Mouse (Mus musculus): ENCODE measurements around the gene Sh3d21. TPM values are rescaled to one million over a fixed set of nuclear protein-coding genes. Genes with fewer than 3 reads are reported as not detected.

Gene Sh3d21
- 0.25 and 0.32 TPM in 2 replicates for total RNA-seq (2023)

DNA sequence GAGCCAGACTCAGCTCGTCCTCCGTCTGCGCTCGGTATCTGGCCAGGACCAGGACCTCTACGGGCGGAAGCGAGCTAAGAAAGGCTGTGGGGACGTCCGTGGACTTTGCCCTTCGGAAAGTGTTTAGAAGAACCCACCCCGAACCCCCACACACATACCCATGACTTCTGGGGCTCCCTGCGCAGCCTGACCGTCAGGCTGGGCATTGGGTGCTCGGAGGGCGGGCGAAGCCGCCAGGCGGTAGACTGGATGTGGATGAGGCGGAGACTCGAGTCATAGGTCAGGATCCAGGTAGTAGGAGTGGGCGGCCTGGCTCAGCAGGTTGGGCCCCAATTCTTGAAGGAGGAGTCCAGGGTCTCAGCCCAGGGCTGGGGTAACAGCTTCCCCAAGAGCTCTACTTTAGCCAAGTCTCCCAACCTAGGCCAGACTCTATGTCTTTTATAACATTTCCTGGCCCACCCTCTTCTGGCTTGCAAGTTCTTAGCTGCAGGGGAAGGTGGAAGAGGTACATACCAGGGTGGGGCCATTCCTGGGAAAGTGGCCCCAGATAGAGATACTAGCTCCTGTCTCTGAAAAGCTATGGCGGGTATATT, at the start of gene Sh3d21:
Gene Sh3d21, minus strand, starts transcription at position 425 of the 593 bp plus-strand sequence.

DNA sequence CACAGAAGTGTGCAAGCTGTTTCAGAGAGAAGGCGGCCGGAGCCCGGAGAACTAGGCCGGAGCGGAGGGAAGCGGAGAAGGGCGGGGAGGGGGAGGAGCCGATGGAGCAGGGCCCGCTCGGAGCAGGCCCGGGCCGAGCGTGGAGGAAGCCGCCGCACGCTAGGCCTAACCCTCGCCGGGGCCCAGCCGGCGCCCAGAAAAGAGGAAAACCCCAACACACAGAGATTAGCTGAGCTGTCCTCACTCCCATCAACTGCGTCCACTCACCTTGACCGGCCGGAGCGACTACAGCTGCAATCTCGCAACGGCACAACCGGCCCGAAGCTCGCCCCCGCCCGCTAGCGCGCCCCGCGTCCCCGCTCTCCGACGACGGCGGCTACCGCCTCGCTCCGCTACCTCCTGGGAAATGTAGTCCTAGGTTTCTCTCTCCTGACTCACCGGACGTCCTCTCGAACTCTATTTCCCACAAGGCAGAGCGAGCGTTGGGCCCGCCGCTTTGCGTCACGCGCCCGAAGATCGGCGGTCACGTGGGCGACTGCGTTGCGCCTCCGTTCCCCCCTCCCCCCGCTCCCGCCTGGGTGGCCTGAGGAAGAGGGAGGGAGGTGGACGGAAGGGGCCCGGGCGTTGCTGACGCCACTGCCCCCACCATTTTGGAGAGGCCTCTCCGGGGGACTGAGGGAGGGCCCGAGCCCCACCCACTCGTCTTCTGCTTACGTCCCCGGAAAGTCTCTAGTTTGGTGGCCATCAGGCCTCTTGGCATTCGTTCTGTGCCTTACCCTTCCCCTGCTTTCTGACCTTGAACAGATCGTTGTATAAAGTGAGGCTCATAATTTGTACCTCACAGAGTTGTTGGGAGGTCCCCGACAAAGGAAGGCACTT, 39.3 kb upstream of the Sh3d21 start, which contains the start of gene Thrap3:
Gene Thrap3, minus strand, starts transcription at position 458 of the 879 bp plus-strand sequence.

DNA sequence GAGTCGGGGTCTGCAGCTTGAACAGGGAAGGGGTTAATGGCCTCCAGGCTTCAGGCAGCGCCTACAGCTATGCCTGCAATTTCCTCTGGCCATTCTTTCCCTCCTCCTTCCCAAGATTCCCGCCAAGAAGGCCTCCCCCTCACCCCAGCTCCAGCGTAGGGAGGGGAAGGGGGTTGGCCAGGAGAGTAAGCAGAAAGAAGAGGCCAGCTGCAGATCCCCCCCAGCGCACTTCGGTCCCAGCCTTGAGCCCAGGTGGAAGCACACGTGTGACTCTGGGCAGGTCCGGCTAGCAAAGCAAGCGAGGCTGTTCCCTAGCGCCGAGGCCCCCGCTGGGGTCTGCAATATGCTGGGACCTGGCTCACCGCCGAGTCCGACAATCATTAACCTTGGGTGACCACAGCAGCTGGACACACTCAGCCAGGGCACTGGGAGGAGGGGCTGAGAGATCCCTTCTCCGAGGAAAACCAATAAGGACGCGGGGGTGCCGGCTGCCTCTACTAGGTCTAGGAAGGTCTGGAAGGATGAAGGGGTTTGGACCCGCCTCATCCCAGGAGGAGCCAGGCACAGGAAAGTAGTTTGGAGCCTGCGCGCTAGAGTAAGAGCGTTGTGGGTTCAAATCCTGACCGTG, 15.6 kb downstream of the Sh3d21 start, which contains the start of gene Eva1b:
Gene Eva1b, plus strand, starts transcription at position 212 of the 628 bp plus-strand sequence.

DNA sequence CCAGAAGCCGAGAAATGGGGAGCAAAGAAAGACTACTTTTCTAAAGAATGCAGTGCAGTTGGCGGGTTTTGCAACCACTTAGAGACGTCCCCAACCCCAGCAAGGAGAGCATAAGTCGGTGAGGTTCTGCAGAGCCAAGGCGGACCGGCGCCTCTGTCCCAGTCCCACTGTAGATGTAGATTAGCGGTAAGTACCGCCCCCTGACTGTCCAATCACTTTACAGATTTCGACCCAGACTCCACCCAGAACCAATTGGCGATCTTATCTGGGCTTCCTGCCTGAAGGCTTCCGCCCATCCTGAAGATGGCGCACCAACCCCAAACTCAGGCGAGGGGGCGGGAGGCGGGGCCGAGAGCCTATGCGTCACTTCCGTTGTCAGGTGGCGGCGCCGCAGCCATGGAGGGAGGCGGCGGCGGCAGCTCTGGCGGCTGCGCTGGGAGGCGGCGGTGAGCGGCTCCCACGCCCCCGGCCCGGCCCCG, 59.7 kb downstream of the Sh3d21 start, which contains the start of gene Stk40:
Gene Stk40, plus strand, starts transcription at position 368 of the 479 bp plus-strand sequence.

Other genes starting within 250 kb of the Sh3d21 start
- 1,343 and 1,506 TPM in 2 replicates for gene Csf3r, start 138.9 kb downstream of the Sh3d21 start, total RNA-seq (2023)
- gene Mrps15, start 116.6 kb downstream of the Sh3d21 start, total RNA-seq (2023), result 28.3 and 32.3 TPM in 2 replicates
- gene Oscp1, start 104.9 kb downstream of the Sh3d21 start, total RNA-seq (2023), result 6.8 and 9.2 TPM in 2 replicates
- gene Lsm10, start 66.9 kb downstream of the Sh3d21 start, total RNA-seq (2023), result 27.3 and 33.1 TPM in 2 replicates
- gene Stk40, start 59.5 kb downstream of the Sh3d21 start, total RNA-seq (2023), result 95.9 and 138 TPM in 2 replicates
- gene Eva1b, start 15.7 kb downstream of the Sh3d21 start, total RNA-seq (2023), result 1.8 and 2.6 TPM in 2 replicates
- 271 and 365 TPM in 2 replicates for gene Thrap3, start 39.3 kb upstream of the Sh3d21 start, total RNA-seq (2023)
- gene Map7d1, start 92.9 kb upstream of the Sh3d21 start, total RNA-seq (2023), result 116 and 132 TPM in 2 replicates
- 29.5 and 33.0 TPM in 2 replicates for gene Trappc3, start 98.8 kb upstream of the Sh3d21 start, total RNA-seq (2023)
- gene Col8a2, start 123.3 kb upstream of the Sh3d21 start, total RNA-seq (2023), result not detected in 2 replicates
- gene Adprhl2, start 158.2 kb upstream of the Sh3d21 start, total RNA-seq (2023), result 9.6 and 15.1 TPM in 2 replicates
- gene Tekt2, start 162.2 kb upstream of the Sh3d21 start, total RNA-seq (2023), result not detected in 2 replicates